Mouse (Mus musculus) kidney, postnatal 36 days (tissue): ENCODE data around the gene Apoo.
"Not testable (repeated sequence)": the region's sequence is repeated elsewhere in the genome, so short reads cannot be mapped to it uniquely, and the experiment has no call there.

Experiments
- DNase-seq, 2 experiments: peaks; one replicate each; pipeline ENCODE4 v3.0.0; 2021 to 2022; ENCODE audit warnings: mixed read lengths in 2 of 2

The Apoo gene

DNA sequence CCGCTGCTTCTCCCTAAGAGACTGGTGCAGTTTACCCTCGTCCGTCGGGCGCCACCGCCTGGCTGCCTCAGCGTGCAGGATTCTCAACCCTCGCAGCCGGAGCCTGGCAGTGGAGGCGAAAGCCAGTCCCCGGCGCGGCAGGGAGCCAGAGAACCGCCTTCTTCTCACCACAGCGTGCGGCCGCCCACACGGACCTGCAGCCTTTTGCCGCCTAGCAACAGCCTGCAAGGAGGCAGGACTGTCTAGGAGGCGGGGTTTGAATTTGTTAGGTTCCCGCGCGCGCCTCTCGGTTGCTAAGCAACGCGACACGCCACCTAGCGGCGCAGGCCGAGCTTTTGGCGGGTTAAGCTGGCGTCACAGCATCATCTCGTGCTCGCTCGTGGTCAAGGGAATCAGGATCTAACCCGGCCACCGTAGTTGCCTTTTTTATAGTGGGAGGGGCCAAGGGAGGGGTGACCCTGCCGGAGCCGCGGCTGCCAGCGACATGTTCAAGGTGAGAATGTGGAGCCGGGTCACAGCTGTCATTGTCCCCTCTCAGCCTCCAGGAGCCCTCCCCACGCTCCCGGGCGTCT, at the start of gene Apoo, which contains the start of gene Fam90a1b:
Apoo (plus strand) TSS at position 448 of the 572 bp plus-strand sequence.
Fam90a1b (minus strand) TSS at position 108 of the 572 bp plus-strand sequence.
- DNase-seq: peak; percentile 96 to 98

DNA sequence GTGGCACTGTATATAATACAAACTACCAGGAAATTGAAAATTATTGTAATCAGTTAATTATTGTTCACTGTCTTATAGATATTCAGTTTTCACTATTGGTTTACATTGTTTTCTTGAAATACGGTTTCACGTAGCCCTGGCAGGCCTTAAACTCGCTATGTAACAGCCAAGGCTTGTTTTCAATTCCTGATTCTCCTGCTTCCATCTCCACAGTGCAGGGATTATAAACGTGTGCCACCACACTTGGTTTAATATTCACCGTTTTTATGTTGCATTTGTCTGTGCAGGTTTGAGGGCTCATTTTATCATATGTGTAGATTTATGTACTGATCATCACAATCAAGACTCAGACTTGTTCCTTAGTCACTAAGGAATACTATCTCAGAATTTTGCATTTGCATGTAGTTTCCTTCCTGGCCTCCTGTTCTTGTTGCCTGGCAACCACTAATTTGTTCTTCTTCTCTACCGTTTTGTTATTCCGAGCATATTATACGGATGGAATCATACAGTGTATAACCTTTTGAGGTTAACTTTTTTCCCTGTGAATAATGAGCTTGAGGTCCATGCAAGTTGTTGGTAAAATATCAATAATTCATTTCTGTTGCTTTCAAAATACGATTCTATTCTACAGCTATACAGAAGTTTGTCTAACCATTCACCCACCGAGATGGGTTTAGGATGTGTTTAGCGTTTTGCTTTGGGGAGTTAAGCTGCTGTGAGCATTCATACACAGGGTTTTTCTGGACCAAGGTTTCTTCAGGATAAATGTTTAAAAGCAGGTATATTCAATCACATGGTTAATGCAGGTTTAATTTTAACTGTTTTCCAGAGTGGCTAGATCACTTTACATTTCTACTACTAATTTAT, 45.6 kb upstream of the Apoo start:
- DNase-seq: no peak

DNA sequence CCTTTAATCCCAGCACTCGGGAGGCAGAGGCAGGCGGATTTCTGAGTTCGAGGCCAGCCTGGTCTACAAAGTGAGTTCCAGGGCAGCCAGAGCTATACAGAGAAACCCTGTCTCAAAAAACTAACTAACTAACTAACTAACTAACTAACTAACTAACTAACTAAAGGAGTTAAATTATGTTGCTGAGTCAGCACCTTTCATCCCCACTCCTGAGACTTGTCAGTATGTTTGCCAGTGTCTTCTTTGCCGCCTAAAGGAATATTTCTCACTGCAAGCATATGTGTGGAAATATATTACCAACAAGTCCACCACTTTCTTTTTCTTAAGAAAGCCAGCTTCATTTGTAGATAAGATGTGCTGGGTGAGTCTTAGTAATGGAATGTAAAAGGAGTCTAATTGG, 23.3 kb upstream of the Apoo start:
- DNase-seq: not testable (repeated sequence)

DNA sequence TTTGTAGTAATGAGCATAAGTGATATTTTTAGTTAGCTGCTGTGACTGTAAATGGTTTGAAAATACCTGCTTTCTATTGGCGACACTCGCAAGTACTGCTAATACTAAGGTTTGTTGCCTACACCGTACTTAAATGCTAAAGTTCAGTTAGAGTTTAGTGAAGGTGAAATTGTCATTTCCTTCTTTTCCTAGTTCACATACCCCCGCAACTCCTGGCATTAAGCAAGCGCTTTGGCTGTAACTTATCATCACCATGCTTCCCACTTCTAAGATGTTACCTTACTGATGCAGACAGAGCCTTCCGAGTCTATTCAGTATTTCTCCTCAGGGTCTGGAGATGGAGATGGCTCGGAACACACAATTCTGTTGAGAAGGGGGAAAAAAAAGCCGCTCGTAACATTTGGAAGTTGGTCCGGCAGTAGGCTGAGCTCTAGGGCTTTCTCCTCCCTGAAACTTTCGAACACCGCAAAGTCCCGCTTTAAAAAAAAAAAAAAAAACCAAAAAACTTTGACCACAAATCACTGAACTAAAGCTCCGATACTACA, 1.5 kb upstream of the Apoo start:
- DNase-seq: no peak

DNA sequence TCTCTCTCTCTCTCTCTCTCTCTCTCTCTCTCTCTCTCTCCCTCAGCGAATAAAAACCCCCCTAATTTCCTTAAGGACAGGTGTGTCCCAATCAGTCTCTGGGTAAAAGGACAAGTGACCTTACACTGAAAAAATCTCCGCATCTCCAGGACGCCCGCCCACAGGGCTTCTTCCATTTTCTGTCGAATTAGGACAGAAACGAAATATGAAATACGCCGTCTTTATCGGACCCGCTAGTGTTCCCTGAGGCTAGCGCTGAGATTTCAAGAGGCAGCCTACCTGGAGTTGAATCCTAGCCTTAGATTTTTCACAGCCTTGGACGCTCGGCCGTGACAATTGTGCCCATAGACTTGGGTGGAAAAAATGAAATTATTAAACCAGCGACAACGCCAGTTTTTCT, 888 bp upstream of the Apoo start:
- peak in 1 of 2 experiments; percentile 7 for DNase-seq

DNA sequence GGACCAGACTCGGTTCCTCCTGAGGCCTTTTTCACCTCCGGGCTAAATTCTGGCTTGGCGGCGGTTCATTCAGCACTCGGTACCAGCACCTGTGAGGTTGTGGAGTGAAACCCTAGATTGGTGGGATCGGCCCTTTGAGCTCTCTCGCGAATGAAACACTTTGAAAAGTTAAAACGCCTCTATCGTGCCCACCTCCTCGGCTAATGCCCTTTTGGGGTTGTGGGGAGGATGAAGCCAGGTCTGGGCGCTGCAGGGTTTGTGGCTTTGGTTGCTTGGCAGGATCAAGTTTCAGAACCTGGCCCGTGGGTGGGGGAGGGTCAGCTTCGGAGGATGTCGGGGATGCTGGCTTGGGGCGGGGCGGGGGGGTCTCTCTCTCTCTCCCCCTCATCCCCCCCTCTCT, 331 bp downstream of the Apoo start:
- peak; percentile 8 to 58 for DNase-seq

DNA sequence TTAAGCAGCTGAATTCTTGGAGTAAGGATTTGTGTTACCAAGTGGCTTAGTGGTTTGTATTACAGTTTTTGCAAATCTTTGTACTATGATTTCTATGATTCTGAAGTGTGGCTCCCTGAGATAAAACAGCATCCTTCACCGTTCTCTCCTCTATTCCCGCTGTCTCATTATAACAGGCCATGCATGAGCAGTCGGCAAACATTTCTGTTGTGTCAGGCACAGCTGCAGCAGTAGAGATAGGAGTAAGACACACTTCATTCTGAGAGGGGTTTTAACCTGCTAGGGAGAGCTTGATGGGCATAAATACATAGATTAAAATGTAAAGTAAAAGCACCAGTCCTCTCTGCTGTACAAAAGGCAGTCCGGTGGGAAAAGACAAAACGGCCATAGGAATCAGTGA, 11.8 kb downstream of the Apoo start:
- no peak for DNase-seq

DNA sequence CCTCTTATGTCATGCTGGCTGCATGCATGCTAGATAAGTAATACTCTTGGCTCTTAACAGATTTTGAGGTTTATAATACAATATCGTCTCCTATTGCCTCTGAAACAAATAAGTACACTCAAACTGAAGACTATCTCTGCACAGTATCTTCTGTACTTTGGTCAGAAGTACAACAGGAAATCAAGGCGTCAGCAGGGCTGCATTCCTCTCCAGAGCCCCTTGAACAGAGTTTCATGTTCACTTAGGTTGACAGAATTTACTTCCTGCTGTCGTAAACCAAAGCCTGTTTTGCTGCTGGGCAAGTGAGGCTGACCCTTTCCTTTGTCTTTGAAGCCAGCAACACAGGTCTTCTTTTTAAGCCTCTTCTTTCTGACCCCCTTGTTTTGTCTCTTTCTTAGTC, 42.1 kb downstream of the Apoo start:
- peak; percentile 17 to 25 for DNase-seq

DNA sequence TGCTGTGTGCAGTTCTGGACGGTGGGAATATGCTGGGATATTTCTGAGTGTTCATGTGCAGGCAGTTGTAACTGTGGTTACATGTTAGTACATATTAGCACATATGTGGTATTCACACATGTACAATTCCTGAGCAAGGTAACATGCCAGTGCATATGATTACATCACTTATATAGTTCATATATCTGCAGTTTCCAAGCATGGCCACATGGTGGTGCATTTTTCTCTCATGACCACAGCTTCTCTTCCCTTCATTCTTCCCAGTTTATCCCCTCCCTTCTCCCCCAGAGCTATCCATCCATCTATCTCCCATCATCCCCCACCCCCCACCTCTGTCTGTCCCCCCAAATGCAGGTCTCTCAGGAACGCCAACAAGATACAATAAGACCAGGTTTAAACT, 53.3 kb downstream of the Apoo start:
- no peak for DNase-seq

DNA sequence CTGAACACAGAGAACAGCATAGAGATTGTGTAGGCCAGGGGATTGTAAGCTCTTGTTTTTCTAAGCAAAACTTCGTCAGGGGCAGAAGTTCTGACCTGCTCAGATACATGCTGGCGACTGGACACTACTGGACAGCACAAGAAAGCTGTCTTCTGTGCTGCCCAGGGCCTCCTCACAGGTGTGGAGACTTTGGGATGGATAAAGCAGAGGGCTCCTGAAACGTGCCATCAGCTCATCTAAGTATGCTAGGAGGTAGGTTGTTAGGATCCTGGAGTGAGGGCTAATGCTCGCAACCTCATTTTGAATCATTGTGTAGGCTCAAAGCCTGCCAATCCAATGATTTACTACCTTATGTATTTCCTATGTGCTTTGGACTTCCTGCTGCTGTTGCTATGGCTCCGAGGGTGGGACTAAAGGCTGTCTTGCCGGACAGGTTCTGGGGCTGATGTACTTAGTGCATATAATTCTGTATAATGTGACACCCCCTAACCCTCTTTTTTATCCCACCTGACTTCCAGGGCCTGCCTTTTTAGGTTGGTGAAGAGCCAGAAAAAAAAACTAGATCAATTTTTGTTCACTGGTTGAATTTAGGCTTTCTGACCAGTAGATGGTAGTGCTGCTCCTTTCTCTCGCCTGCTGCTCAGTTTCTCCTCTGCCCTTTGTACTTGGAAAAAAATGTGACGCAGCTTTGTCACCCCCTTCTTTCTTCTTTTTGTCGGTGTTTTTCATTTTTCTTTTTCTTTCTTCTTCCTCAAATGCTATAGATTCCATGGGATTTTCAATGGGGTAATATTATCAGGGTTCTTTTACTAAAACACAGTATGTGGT, 64.8 kb downstream of the Apoo start:
- DNase-seq: peak; percentile 25 to 31

DNA sequence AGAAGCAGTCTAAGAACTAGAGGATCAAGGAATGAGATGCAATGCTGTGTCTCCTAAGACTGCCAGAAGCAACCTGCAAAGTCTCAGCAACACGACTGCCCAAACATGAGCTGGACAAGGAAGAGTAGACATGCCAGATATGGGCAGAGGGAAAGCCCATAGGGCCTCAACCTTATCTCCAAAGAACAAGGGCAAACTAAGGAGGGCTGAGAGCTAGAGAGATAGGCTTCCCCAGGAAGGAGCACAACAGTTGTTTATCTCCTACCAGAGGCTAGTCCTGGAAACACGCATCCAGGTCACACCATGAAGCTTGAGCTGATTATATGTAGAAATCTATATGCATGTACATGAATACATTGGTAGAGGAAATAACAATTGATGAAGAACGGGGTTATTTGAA, 78.5 kb downstream of the Apoo start:
- not testable (repeated sequence) for DNase-seq

DNA sequence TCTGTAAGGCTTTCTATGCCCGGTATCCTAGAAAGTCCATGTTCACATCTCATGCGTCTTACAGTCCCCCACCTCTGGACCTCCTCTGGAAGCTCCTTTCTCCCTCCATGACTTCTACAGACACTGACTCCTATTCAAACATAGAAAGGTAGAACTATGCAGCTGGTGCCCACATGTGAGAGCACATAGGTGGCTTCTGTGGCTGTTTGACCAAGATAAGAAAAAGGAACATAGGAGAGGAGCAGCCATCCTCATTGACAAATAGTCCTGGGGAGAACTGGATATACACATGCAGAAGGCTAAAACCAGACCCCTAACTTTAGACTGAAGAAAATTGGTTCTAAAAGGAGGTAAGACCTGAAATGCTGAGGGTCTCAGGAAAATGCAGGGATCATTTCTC, 79.1 kb downstream of the Apoo start:
- DNase-seq: not testable (repeated sequence)

DNA sequence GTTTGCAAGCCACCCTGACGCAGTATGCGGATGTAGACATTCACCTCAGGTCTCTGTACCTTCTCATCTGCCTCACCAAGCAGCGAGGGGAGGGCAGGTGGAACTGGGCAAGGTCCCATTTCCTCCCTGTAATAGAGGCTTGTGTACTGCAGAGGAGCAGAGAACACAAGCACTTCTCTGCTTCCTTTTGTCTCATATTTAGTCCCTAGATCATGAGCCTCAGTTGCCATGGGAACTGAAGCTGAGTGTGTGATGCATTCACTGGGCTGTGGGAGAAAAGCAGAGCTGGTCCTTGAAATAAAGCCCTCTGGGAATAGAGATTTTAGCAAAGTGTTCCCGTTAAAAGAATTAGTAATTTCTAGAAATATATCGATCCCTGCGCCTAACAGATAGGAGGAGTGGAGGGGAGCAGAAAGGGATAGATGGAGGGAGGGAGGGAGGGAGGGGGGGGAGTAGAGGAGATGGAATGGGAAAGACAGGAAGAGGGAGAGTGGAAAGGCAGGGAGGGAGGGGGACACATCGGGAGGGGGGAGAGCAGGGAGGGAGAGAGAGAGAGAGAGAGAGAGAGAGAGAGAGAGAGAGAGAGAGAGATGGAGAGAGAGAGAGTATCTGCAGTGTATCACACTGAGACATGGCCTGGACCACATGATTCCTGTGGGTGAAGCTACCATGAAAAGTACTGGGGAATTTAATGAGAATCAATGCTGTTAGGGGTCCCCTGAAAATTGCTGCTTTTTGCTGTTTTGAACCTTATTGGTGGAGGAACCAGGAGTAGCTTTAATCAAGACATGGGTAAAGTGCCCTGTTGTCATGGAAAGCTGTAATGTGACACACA, 83.3 kb downstream of the Apoo start:
- not testable (repeated sequence) for DNase-seq

DNA sequence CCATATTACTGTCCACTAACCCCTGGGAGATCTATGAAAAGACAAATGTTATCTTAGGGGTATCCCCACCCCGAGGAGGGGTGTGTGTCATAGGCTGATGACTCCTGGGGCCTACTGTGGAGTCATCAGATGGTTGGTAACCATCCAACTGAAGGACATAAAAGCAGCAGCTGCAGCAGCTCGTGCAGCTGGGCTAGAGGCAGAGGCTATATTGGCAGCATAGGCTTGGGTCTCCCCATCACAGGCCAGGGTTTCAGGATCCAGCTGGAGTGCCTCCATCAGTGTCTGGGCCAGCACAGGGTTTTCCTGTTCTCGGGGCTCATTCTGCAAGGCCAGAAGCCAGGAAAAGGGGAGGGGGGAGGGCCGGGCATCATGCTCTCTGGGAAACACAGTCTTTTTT, 92.4 kb downstream of the Apoo start:
- no peak for DNase-seq

DNA sequence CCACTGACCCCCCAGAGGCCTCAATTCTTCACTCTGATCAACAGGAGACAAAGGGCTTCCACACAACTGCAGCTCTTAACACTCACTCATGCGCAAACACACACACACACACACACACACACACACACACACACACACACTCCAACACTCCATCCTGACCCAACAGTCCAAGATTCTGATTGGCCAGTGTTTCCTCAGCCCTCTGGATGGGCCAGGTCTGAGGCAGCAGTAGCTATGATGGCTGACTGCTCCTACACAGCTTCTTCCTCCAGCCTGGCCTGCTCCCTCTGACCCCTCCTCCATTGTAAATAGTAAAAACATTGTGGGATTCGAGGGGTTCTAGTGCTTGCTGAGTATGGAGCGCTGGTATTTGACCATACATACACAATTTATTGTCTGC, 94.6 kb downstream of the Apoo start:
- DNase-seq: not testable (repeated sequence)

DNA sequence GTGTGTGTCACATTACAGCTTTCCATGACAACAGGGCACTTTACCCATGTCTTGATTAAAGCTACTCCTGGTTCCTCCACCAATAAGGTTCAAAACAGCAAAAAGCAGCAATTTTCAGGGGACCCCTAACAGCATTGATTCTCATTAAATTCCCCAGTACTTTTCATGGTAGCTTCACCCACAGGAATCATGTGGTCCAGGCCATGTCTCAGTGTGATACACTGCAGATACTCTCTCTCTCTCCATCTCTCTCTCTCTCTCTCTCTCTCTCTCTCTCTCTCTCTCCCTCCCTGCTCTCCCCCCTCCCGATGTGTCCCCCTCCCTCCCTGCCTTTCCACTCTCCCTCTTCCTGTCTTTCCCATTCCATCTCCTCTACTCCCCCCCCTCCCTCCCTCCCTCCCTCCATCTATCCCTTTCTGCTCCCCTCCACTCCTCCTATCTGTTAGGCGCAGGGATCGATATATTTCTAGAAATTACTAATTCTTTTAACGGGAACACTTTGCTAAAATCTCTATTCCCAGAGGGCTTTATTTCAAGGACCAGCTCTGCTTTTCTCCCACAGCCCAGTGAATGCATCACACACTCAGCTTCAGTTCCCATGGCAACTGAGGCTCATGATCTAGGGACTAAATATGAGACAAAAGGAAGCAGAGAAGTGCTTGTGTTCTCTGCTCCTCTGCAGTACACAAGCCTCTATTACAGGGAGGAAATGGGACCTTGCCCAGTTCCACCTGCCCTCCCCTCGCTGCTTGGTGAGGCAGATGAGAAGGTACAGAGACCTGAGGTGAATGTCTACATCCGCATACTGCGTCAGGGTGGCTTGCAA, 95.9 kb downstream of the Apoo start:
- not testable (repeated sequence) for DNase-seq
